Mouse (Mus musculus) olfactory bulb, adult 2 months (tissue): Measurements from ENCODE around the gene Gm17428.

Source experiments
- CTCF ChIP-seq: fragments of 200-500 bp; IDR thresholded peaks from 2 replicates; pipeline ENCODE4 v1.5.1; 2012; ENCODE audit warnings: low read depth, mild to moderate bottlenecking, low read length, moderate library complexity; ENCODE audit not compliant: insufficient read depth
- POLR2A ChIP-seq: fragments of 200-500 bp; IDR thresholded peaks from 2 replicates; pipeline ENCODE4 v1.6.1; 2012; ENCODE audit warnings: mild to moderate bottlenecking, low read depth, low read length, moderate library complexity; ENCODE audit not compliant: insufficient read depth

DNA sequence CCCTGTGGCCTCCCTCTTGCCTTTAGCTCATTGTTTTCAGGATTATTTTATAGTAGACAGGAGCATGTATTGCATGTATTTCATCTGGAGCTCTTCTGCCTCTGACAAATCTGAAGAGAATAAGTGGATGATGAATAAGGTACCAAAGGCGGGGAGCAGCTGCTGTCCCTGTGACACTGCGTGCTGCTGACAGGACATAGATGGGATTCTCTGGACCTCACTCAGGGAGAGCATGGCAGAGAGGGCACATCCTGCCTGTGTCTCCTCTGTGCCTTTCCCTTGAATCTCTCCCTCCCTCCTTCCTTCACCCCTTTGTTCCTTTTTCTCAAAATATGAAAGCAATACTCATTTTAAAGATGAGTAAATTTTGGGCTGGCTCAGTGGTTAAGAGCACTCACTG lies 28.8 kb downstream of the Gm17428 start:
- TF ChIP-seq CTCF (no peak), POLR2A (no peak)
